Mouse (Mus musculus): ENCODE data around the gene Ptgds. TPM values are rescaled to one million over a fixed set of nuclear protein-coding genes. Genes with fewer than 3 reads are reported as not detected.
A peak's percentile ranks its signal among the peaks of the same experiment; 100 is the strongest.

Gene Ptgds
- total RNA-seq, 2 experiments from 2014 or later: 3.6 to 6.5 TPM

- no peak for DNase-seq (ENCODE audit: low spot score in 2 of 2)
Observed at GRCm38 (mm10) chr2:25450853-25451647, 18.8 kb downstream of the Ptgds start.

GRCm38 (mm10) chr2:25442682-25443081 is 27.2 kb downstream of the Ptgds start:
- DNase-seq (ENCODE audit: low spot score in 2 of 2): no peak

GRCm38 (mm10) chr2:25441067-25441466 is 28.8 kb downstream of the Ptgds start:
- no peak for DNase-seq (ENCODE audit: low spot score in 2 of 2)

- no peak for DNase-seq (ENCODE audit: low spot score in 2 of 2)
Observed at GRCm38 (mm10) chr2:25436286-25436820, 33.5 kb downstream of the Ptgds start.

- DNase-seq (ENCODE audit: low spot score in 2 of 2): no peak
Observed at GRCm38 (mm10) chr2:25434292-25434691, 35.6 kb downstream of the Ptgds start.

GRCm38 (mm10) chr2:25433101-25433500 is 36.7 kb downstream of the Ptgds start:
- DNase-seq (ENCODE audit: low spot score in 2 of 2): no peak

- DNase-seq (ENCODE audit: low spot score in 2 of 2): no peak
Observed at GRCm38 (mm10) chr2:25432326-25433098, 37.3 kb downstream of the Ptgds start.

GRCm38 (mm10) chr2:25431308-25431855 is 38.5 kb downstream of the Ptgds start:
- DNase-seq (ENCODE audit: low spot score in 2 of 2): no peak

GRCm38 (mm10) chr2:25430395-25431233 is 39.2 kb downstream of the Ptgds start:
- no peak for DNase-seq (ENCODE audit: low spot score in 2 of 2)

- no peak for DNase-seq (ENCODE audit: low spot score in 2 of 2)
Observed at GRCm38 (mm10) chr2:25429435-25430180, 40.2 kb downstream of the Ptgds start.

- peak; percentile 84 to 88 for DNase-seq (ENCODE audit: low spot score in 2 of 2)
Observed at GRCm38 (mm10) chr2:25428442-25429236, 41.2 kb downstream of the Ptgds start, which contains the start of gene Abca2. TSS of gene Abca2 (plus strand) at chr2:25428703.

- DNase-seq (ENCODE audit: low spot score in 2 of 2): no peak
Observed at GRCm38 (mm10) chr2:25427256-25427655, 42.6 kb downstream of the Ptgds start.

GRCm38 (mm10) chr2:25426721-25427191 is 43.1 kb downstream of the Ptgds start:
- DNase-seq (ENCODE audit: low spot score in 2 of 2): peak in 1 of 2 experiments; percentile 50

- DNase-seq (ENCODE audit: low spot score in 2 of 2): no peak
Observed at GRCm38 (mm10) chr2:25425481-25425880, 44.4 kb downstream of the Ptgds start.

GRCm38 (mm10) chr2:25423626-25424025 is 46.2 kb downstream of the Ptgds start:
- DNase-seq (ENCODE audit: low spot score in 2 of 2): no peak

GRCm38 (mm10) chr2:25422587-25423410 is 47.0 kb downstream of the Ptgds start, which contains the start of gene Fut7:
TSS of gene Fut7 (plus strand) at chr2:25423267.
- no peak for DNase-seq (ENCODE audit: low spot score in 2 of 2)

- DNase-seq (ENCODE audit: low spot score in 2 of 2): no peak
Observed at GRCm38 (mm10) chr2:25421896-25422295, 48.0 kb downstream of the Ptgds start.

- no peak for DNase-seq (ENCODE audit: low spot score in 2 of 2)
Observed at GRCm38 (mm10) chr2:25417426-25417825, 52.4 kb downstream of the Ptgds start.

Measured in adrenal gland, postnatal 4 days (tissue).